Mouse (Mus musculus) embryonic fibroblast, embryonic 13.5 days (primary cell): ENCODE results near the gene Sdc4.

Source experiments
- CTCF ChIP-seq: IDR thresholded peaks from 2 replicates; pipeline ENCODE4 v1.5.1; 2011; ENCODE audit warnings: mild to moderate bottlenecking, control low read depth, low read length, moderate library complexity, borderline replicate concordance; ENCODE audit not compliant: insufficient read depth
- POLR2A ChIP-seq: IDR thresholded peaks from 2 replicates; pipeline ENCODE4 v1.6.1; 2011; ENCODE audit warnings: low read depth, mild to moderate bottlenecking, control low read depth, low read length, moderate library complexity

- TF ChIP-seq POLR2A (no peak), CTCF (no peak)
These were observed 20.9 kb downstream of the Sdc4 start for GRCm38 (mm10) chr2:164422675-164423393.
